Mouse (Mus musculus) thymus, postnatal 36 days (tissue): ENCODE measurements around the gene Gm1043.

ENCODE experiments used
- DNase-seq, 2 experiments: peaks; one replicate each; pipeline ENCODE4 v3.0.0; 2022; ENCODE audit warnings: mixed read lengths in 2 of 2

Gene Gm1043

DNA sequence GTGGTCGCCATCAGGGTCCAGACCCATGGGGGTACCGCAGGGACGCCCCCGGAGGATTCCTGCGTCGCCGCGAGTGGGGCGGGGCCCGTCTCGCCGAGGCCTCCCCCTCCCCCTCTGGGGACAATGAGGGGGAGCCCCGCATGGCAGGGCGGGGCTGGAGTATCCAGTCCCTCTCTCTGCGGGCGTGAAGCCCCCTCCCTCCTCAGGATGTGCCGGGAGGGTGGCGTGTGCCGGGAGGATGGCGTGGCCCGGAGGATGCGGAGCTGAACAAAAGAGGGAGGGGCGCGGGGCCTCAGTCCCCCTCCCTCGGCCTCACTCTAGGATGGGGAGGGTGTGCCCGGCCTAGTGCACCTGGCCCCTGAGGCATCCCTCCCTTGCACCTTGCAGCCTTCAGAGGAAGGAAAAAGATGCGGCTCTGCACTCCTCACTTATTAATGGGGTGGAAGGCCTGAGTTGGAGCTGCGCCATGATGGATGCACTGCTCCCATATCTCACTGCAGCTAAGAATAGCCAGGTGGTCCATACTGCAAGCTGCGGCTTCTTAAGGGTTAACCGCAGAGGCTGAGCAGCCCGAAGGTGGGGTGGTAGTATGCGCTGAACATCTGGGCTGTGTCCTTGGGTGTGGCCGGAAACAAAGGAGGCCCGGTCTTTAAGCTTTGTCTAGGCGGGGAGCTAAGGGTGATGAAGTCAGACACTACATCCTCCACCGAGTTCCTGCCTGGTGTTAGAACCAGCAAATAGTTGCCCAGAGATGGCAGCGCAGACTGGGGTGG, 161.2 kb downstream of the Gm1043 start:
- DNase-seq: peak; percentile 57 to 75

GRCm38 (mm10) chr5:37247456-37247855, 162.3 kb downstream of the Gm1043 start:
- DNase-seq: no peak

GRCm38 (mm10) chr5:37248870-37249269, 163.7 kb downstream of the Gm1043 start:
- no peak for DNase-seq

DNA sequence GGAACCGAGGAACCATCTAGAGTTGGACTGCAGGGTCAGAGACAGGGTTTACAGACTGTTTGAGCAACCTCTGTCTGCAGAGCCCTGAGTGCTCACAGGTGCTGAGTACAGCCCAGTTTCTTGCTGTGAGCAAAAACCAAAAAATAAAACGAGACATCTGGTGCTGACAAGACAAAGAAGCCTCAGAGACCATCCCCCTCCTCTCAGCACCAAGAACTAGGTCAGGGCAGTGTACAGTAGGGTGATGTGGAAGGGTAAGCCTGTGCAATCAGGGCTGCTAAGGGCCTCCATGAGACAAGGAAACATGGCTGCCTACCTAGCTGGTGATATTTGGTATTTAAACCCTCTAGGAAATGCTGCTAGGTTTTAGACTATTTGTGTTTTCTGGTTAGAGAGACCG, 166.4 kb downstream of the Gm1043 start:
- DNase-seq: peak in 1 of 2 experiments; percentile 51

- no peak for DNase-seq
Observed at GRCm38 (mm10) chr5:37252101-37252804, 167.1 kb downstream of the Gm1043 start.

DNA sequence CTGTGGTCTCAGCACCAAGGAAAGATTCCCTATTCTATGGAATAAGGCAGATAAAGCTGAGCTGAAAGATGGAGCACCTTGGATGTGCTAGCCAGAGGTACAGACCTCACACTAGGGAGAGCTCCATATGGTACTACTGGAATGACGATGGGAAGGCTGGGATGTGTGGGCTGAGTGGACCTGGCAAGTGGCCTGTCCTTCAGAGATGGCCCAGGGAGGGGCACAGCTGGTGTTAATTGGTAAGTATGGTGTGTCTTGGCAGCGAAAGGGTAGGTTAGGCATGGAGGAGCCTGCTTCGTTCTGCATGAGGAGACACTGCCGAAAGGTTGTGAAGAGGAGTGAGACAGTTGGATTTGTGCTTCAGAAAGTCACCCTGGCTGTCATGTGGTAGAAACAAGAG, 169.4 kb downstream of the Gm1043 start:
- no peak for DNase-seq

- no peak for DNase-seq
Observed at GRCm38 (mm10) chr5:37256823-37257222, 171.7 kb downstream of the Gm1043 start.

- no peak for DNase-seq
Observed at GRCm38 (mm10) chr5:37257243-37257642, 172.1 kb downstream of the Gm1043 start.

GRCm38 (mm10) chr5:37261734-37262133, 176.6 kb downstream of the Gm1043 start:
- no peak for DNase-seq

DNA sequence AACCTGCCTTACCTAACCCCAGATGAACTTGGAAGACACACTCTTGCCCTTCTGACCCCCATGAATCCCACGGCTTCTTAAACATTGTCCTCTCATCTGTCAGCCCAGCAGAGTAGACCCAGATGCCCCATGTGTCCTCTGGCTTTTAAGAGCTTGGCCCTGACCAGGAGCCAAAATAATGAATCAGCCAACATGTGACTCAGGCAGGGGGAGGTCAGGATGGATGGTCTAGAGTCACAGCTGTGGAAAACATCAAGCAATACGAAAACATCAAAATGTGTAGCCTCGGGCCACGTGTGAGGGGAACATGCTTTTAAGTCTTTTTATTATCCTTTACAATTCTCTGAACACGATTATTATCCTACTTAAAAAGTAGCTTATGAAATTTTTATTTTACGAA, 178.6 kb downstream of the Gm1043 start:
- DNase-seq: no peak
